Mouse (Mus musculus) midbrain, embryonic 12.5 days (tissue): ENCODE data around the gene Cage1. TPM values are rescaled to one million over a fixed set of nuclear protein-coding genes. Genes with fewer than 3 reads are reported as not detected.

Experiments
- ATAC-seq: fragments of 200-750 bp; cut with Nextera tagmentation; 2 replicates; pipeline ENCODE4 v1.8.0; 2017; ENCODE audit warnings: low read depth, moderate TSS enrichment, moderate library complexity; ENCODE audit not compliant: low FRiP score
- H3K27ac ChIP-seq: fragments of 300-500 bp; sonication (generic); replicated peaks from 2 replicates; pipeline ENCODE4 v1.5.1; 2016; ENCODE audit warnings: mild to moderate bottlenecking
- H3K27me3 ChIP-seq: fragments of 300-500 bp; sonication (generic); 2 replicates; pipeline ENCODE4 v1.6.1; 2016; ENCODE audit warnings: mild to moderate bottlenecking
- H3K36me3 ChIP-seq: fragments of 300-500 bp; sonication (generic); 2 replicates; pipeline ENCODE4 v1.6.1; 2016
- H3K4me1 ChIP-seq: fragments of 300-500 bp; sonication (generic); 2 replicates; pipeline ENCODE4 v1.6.1; 2016
- H3K4me2 ChIP-seq: fragments of 300-500 bp; sonication (generic); replicated peaks from 2 replicates; pipeline ENCODE4 v1.6.1; 2016; ENCODE audit warnings: mild to moderate bottlenecking, moderate library complexity
- H3K4me3 ChIP-seq: fragments of 300-500 bp; sonication (generic); 2 replicates; pipeline ENCODE4 v1.5.1; 2016; ENCODE audit warnings: mild to moderate bottlenecking
- H3K9ac ChIP-seq: fragments of 300-500 bp; sonication (generic); replicated peaks from 2 replicates; pipeline ENCODE4 v1.6.1; 2016; ENCODE audit warnings: mild to moderate bottlenecking, moderate library complexity
- H3K9me3 ChIP-seq: fragments of 300-500 bp; sonication (generic); 2 replicates; pipeline ENCODE4 v1.6.1; 2016; ENCODE audit warnings: mild to moderate bottlenecking
- WGBS: fragments of 180-500 bp; shearing (Covaris S2); methylation state at CpG from one replicate; pipeline ENCODE4 v1.1.7; 2016; 5-methylcytosine and 5-hydroxymethylcytosine counted together
- polyA plus RNA-seq: library from polyadenylated mRNA; unstranded; fragments of >200 nt; fragmentation: Nextera tagmentation; extraction: Ambion mirVana; gene quantifications from 2 replicates; pipeline ENCODE4 v1.2.1, GENCODE M21; 2016

Gene Cage1
- polyA plus RNA-seq, 1 experiment from 2014 or later: 1.9 TPM

- Histone ChIP-seq H3K4me1 (no peaks in the 10 kb centered on the region), H3K36me3 (peaks cover 55% of the 10 kb centered on the region), H3K27ac (no peak overlapping the region), H3K9me3 (no peaks in the 10 kb centered on the region), H3K9ac (no peak overlapping the region), H3K4me3 (no peak overlapping the region), H3K4me2 (no peak overlapping the region), H3K27me3 (no peaks in the 10 kb centered on the region)
- WGBS: 88% methylated on average over 11 of the region's 11 CpGs
- ATAC-seq: no peak
Observed at GRCm38 (mm10) chr13:38062678-38063077, 25.8 kb upstream of the Cage1 start.

- ATAC-seq: no peak
- peaks cover 90% of the 10 kb centered on the region for H3K36me3 ChIP-seq
Observed at GRCm38 (mm10) chr13:38049888-38050287, 13.0 kb upstream of the Cage1 start.

GRCm38 (mm10) chr13:38037811-38038210 is 942 bp upstream of the Cage1 start:
- 56% methylated on average over 12 of the region's 12 CpGs for WGBS
- peaks cover 15% of the 10 kb centered on the region for H3K4me1 ChIP-seq
- no peak overlapping the region for H3K27ac ChIP-seq

More at GRCm38 (mm10) chr13:38049888-38050287, 13.0 kb upstream of the Cage1 start:
- no peak overlapping the region for H3K4me2 ChIP-seq
- H3K9me3 ChIP-seq: no peaks in the 10 kb centered on the region
- no peak overlapping the region for H3K27ac ChIP-seq
- 99% methylated on average over 3 of the region's 3 CpGs for WGBS
- no peaks in the 10 kb centered on the region for H3K27me3 ChIP-seq
- H3K4me1 ChIP-seq: no peaks in the 10 kb centered on the region
- no peak overlapping the region for H3K9ac ChIP-seq
- no peak overlapping the region for H3K4me3 ChIP-seq

GRCm38 (mm10) chr13:38036343-38037043 is 376 bp downstream of the Cage1 start, which contains the start of gene Riok1:
TSS of gene Riok1 (plus strand) at chr13:38036995.
- peaks cover 15% of the 10 kb centered on the region for H3K4me1 ChIP-seq
- peaks cover 15% of the 10 kb centered on the region for H3K36me3 ChIP-seq
- WGBS: 10% methylated on average over 37 of the region's 37 CpGs
- H3K4me3 ChIP-seq: peak within 1 kb of the TSS; percentile 88
- H3K4me2 ChIP-seq: peak within 1 kb of the TSS; percentile 92
- H3K9me3 ChIP-seq: no peaks in the 10 kb centered on the region
- peak within 1 kb of the TSS; percentile 88 for H3K9ac ChIP-seq
- H3K27ac ChIP-seq: peak within 1 kb of the TSS; percentile 68
- peak; percentile 76; the same call in 1 of the 2 replicates for ATAC-seq
- no peaks in the 10 kb centered on the region for H3K27me3 ChIP-seq

More at GRCm38 (mm10) chr13:38037811-38038210, 942 bp upstream of the Cage1 start:
- H3K9ac ChIP-seq: peak overlapping the region; percentile 88
- no peaks in the 10 kb centered on the region for H3K27me3 ChIP-seq
- peak overlapping the region; percentile 92 for H3K4me2 ChIP-seq
- H3K4me3 ChIP-seq: peak overlapping the region; percentile 88
- H3K9me3 ChIP-seq: no peaks in the 10 kb centered on the region
- ATAC-seq: no peak
- H3K36me3 ChIP-seq: peaks cover 28% of the 10 kb centered on the region

- H3K27me3 ChIP-seq: no peaks in the 10 kb centered on the region
- H3K36me3 ChIP-seq: no peaks in the 10 kb centered on the region
- no peak overlapping the region for H3K4me2 ChIP-seq
- no peaks in the 10 kb centered on the region for H3K9me3 ChIP-seq
- H3K4me3 ChIP-seq: no peak overlapping the region
- H3K9ac ChIP-seq: no peak overlapping the region
- H3K4me1 ChIP-seq: no peaks in the 10 kb centered on the region
- no peak overlapping the region for H3K27ac ChIP-seq
- WGBS: 91% methylated on average over 4 of the region's 4 CpGs
- no peak for ATAC-seq
Observed at GRCm38 (mm10) chr13:38028407-38028806, 8.5 kb downstream of the Cage1 start.

- no peak overlapping the region for H3K27ac ChIP-seq
- H3K9ac ChIP-seq: no peak overlapping the region
- no peak overlapping the region for H3K4me2 ChIP-seq
- H3K4me1 ChIP-seq: no peaks in the 10 kb centered on the region
- no peak overlapping the region for H3K4me3 ChIP-seq
- WGBS: 63% methylated on average over 6 of the region's 6 CpGs
- no peaks in the 10 kb centered on the region for H3K27me3 ChIP-seq
- ATAC-seq: no peak
- no peaks in the 10 kb centered on the region for H3K9me3 ChIP-seq
- no peaks in the 10 kb centered on the region for H3K36me3 ChIP-seq
Observed at GRCm38 (mm10) chr13:38027618-38028248, 9.1 kb downstream of the Cage1 start.

GRCm38 (mm10) chr13:38025874-38026273 is 11.0 kb downstream of the Cage1 start:
- Histone ChIP-seq H3K4me2 (no peak overlapping the region), H3K36me3 (no peaks in the 10 kb centered on the region), H3K9ac (no peak overlapping the region), H3K4me3 (no peak overlapping the region), H3K4me1 (no peaks in the 10 kb centered on the region), H3K27ac (no peak overlapping the region), H3K9me3 (no peaks in the 10 kb centered on the region), H3K27me3 (no peaks in the 10 kb centered on the region)
- ATAC-seq: no peak
- 32% methylated on average over 4 of the region's 4 CpGs for WGBS

GRCm38 (mm10) chr13:38018791-38019190 is 18.1 kb downstream of the Cage1 start:
- H3K4me1 ChIP-seq: no peaks in the 10 kb centered on the region

GRCm38 (mm10) chr13:38015591-38015990 is 21.3 kb downstream of the Cage1 start:
- Histone ChIP-seq H3K36me3 (no peaks in the 10 kb centered on the region), H3K4me3 (no peak overlapping the region), H3K4me2 (no peak overlapping the region), H3K9me3 (no peaks in the 10 kb centered on the region), H3K27ac (no peak overlapping the region), H3K9ac (no peak overlapping the region), H3K27me3 (no peaks in the 10 kb centered on the region), H3K4me1 (no peaks in the 10 kb centered on the region)
- 88% methylated on average over 4 of the region's 4 CpGs for WGBS
- ATAC-seq: no peak

More at GRCm38 (mm10) chr13:38018791-38019190, 18.1 kb downstream of the Cage1 start:
- H3K4me3 ChIP-seq: no peak overlapping the region
- no peaks in the 10 kb centered on the region for H3K27me3 ChIP-seq
- 84% methylated on average over 3 of the region's 3 CpGs for WGBS
- H3K36me3 ChIP-seq: no peaks in the 10 kb centered on the region
- H3K27ac ChIP-seq: no peak overlapping the region
- no peaks in the 10 kb centered on the region for H3K9me3 ChIP-seq
- H3K9ac ChIP-seq: no peak overlapping the region
- no peak overlapping the region for H3K4me2 ChIP-seq
- no peak for ATAC-seq

- WGBS: 86% methylated on average over 5 of the region's 5 CpGs
- Histone ChIP-seq H3K9me3 (no peaks in the 10 kb centered on the region), H3K4me2 (no peak overlapping the region), H3K4me1 (no peaks in the 10 kb centered on the region), H3K9ac (no peak overlapping the region), H3K36me3 (no peaks in the 10 kb centered on the region), H3K4me3 (no peak overlapping the region), H3K27me3 (no peaks in the 10 kb centered on the region), H3K27ac (no peak overlapping the region)
- no peak for ATAC-seq
Observed at GRCm38 (mm10) chr13:38012436-38012835, 24.4 kb downstream of the Cage1 start.

GRCm38 (mm10) chr13:38010444-38010910 is 26.4 kb downstream of the Cage1 start:
- no peak for ATAC-seq
- Histone ChIP-seq H3K4me1 (no peaks in the 10 kb centered on the region), H3K27ac (no peak overlapping the region), H3K27me3 (no peaks in the 10 kb centered on the region), H3K9ac (no peak overlapping the region), H3K9me3 (no peaks in the 10 kb centered on the region), H3K36me3 (no peaks in the 10 kb centered on the region), H3K4me2 (no peak overlapping the region), H3K4me3 (no peak overlapping the region)
- WGBS: 83% methylated on average over 5 of the region's 5 CpGs

- Histone ChIP-seq H3K4me2 (no peak overlapping the region), H3K27me3 (no peaks in the 10 kb centered on the region), H3K36me3 (no peaks in the 10 kb centered on the region), H3K4me1 (no peaks in the 10 kb centered on the region), H3K9me3 (no peaks in the 10 kb centered on the region), H3K9ac (no peak overlapping the region), H3K27ac (no peak overlapping the region), H3K4me3 (no peak overlapping the region)
- no peak for ATAC-seq
- 91% methylated on average over 5 of the region's 5 CpGs for WGBS
Observed at GRCm38 (mm10) chr13:38009721-38010408, 27.0 kb downstream of the Cage1 start.
